Mouse (Mus musculus) limb, embryonic 11.5 days (tissue): ENCODE results near the gene Kcnj5. TPM values are rescaled to one million over a fixed set of nuclear protein-coding genes. Genes with fewer than 3 reads are reported as not detected.

ENCODE experiments used
- ATAC-seq: fragments of 200-750 bp; cut with Nextera tagmentation; 2 replicates; pipeline ENCODE4 v1.8.0; 2017; ENCODE audit warnings: low read depth; ENCODE audit not compliant: insufficient number of reproducible peaks, low FRiP score, low TSS enrichment
- DNase-seq: peaks from one replicate; pipeline ENCODE4 v3.0.0-alpha.2; 2015; ENCODE audit warnings: low spot score
- H3K27ac ChIP-seq: fragments of 300-500 bp; sonication (generic); replicated peaks from 2 replicates; pipeline ENCODE4 v1.5.1; 2014; ENCODE audit warnings: low read depth, mild to moderate bottlenecking, low read length
- H3K27me3 ChIP-seq: fragments of 300-500 bp; sonication (generic); 2 replicates; pipeline ENCODE4 v1.6.1; 2014; ENCODE audit warnings: mild to moderate bottlenecking, low read length, mixed read lengths; ENCODE audit not compliant: control insufficient read depth, insufficient read depth
- H3K36me3 ChIP-seq: fragments of 300-500 bp; sonication (generic); 2 replicates; pipeline ENCODE4 v1.6.1; 2014; ENCODE audit warnings: mild to moderate bottlenecking, low read length, moderate library complexity, mixed read lengths; ENCODE audit not compliant: control insufficient read depth, insufficient read depth
- H3K4me1 ChIP-seq: fragments of 300-500 bp; sonication (generic); 2 replicates; pipeline ENCODE4 v1.6.1; 2014; ENCODE audit warnings: low read length, mixed read lengths; ENCODE audit not compliant: control insufficient read depth, insufficient read depth
- H3K4me2 ChIP-seq: fragments of 300-500 bp; sonication (generic); 2 replicates; pipeline ENCODE4 v1.6.1; 2014; ENCODE audit warnings: low read depth, mild to moderate bottlenecking, moderate library complexity; ENCODE audit not compliant: severe bottlenecking
- H3K4me3 ChIP-seq: fragments of 300-500 bp; sonication (generic); 2 replicates; pipeline ENCODE4 v1.5.1; 2014; ENCODE audit warnings: low read depth, low read length
- H3K9ac ChIP-seq: fragments of 300-500 bp; sonication (generic); 2 replicates; pipeline ENCODE4 v1.6.1; 2014; ENCODE audit warnings: mild to moderate bottlenecking, low read length
- H3K9me3 ChIP-seq: fragments of 300-500 bp; sonication (generic); 2 replicates; pipeline ENCODE4 v1.6.1; 2016; ENCODE audit warnings: low read length; ENCODE audit not compliant: control insufficient read depth
- WGBS: fragments of 180-500 bp; shearing (Covaris S2); extraction: QIAGEN DNeasy Blood & Tissue Kit; methylation state at CpG from one replicate; pipeline ENCODE4 v1.1.7; 2014; 5-methylcytosine and 5-hydroxymethylcytosine counted together
- polyA plus RNA-seq: library from polyadenylated mRNA; unstranded; fragments of >200 nt; fragmentation: Nextera tagmentation; extraction: Ambion mirVana; gene quantifications from 2 replicates; pipeline ENCODE4 v1.2.1, GENCODE M21; 2014

Kcnj5 gene
- polyA plus RNA-seq, 1 experiment from 2014 or later = 0.35 TPM

- ATAC-seq = no peak
- Histone ChIP-seq H3K9me3 (no peaks in the 10 kb centered on the region), H3K4me1 (no peaks in the 10 kb centered on the region), H3K36me3 (no peaks in the 10 kb centered on the region), H3K27ac (no peak within 1 kb of the TSS), H3K9ac (no peak within 1 kb of the TSS), H3K27me3 (no peaks in the 10 kb centered on the region), H3K4me3 (no peak within 1 kb of the TSS), H3K4me2 (no peak within 1 kb of the TSS)
- DNase-seq = no peak
- 87% methylated on average over 6 of the region's 6 CpGs for WGBS
Observed at GRCm38 (mm10) chr9:32372202-32372601, 28.1 kb upstream of the Kcnj5 start, which contains the start of gene Kcnj1. TSS of gene Kcnj1 (plus strand) at chr9:32372493.

- no peaks in the 10 kb centered on the region for H3K36me3 ChIP-seq
- 60% methylated on average over 6 of the region's 6 CpGs for WGBS
- no peak overlapping the region for H3K27ac ChIP-seq
Observed at GRCm38 (mm10) chr9:32369388-32369787, 25.2 kb upstream of the Kcnj5 start.

GRCm38 (mm10) chr9:32368812-32369211 is 24.7 kb upstream of the Kcnj5 start:
- DNase-seq (no peak), ATAC-seq (no peak)
- 49% methylated on average over 2 of the region's 2 CpGs for WGBS
- H3K4me2 ChIP-seq = no peak overlapping the region
- H3K36me3 ChIP-seq = no peaks in the 10 kb centered on the region
- no peak overlapping the region for H3K27ac ChIP-seq
- H3K4me3 ChIP-seq = no peak overlapping the region
- no peak overlapping the region for H3K9ac ChIP-seq
- no peaks in the 10 kb centered on the region for H3K4me1 ChIP-seq
- H3K27me3 ChIP-seq = no peaks in the 10 kb centered on the region
- no peaks in the 10 kb centered on the region for H3K9me3 ChIP-seq

More at GRCm38 (mm10) chr9:32369388-32369787, 25.2 kb upstream of the Kcnj5 start:
- DNase-seq (no peak), ATAC-seq (no peak)
- no peak overlapping the region for H3K4me3 ChIP-seq
- H3K4me1 ChIP-seq = no peaks in the 10 kb centered on the region
- H3K27me3 ChIP-seq = no peaks in the 10 kb centered on the region
- H3K9me3 ChIP-seq = no peaks in the 10 kb centered on the region
- no peak overlapping the region for H3K9ac ChIP-seq
- no peak overlapping the region for H3K4me2 ChIP-seq

- H3K9me3 ChIP-seq = no peaks in the 10 kb centered on the region
- WGBS = 73% methylated on average over 1 of the region's 1 CpGs
Observed at GRCm38 (mm10) chr9:32360770-32361169, 16.6 kb upstream of the Kcnj5 start.

GRCm38 (mm10) chr9:32350332-32350731 is 6.2 kb upstream of the Kcnj5 start:
- no peak for ATAC-seq
- peaks cover 3% of the 10 kb centered on the region for H3K27me3 ChIP-seq
- no peak overlapping the region for H3K27ac ChIP-seq
- no peaks in the 10 kb centered on the region for H3K36me3 ChIP-seq
- H3K4me1 ChIP-seq = peaks cover 6% of the 10 kb centered on the region
- DNase-seq = peak; percentile 80
- H3K4me3 ChIP-seq = no peak overlapping the region
- no peak overlapping the region for H3K4me2 ChIP-seq
- WGBS = 3% methylated on average over 6 of the region's 6 CpGs
- no peak overlapping the region for H3K9ac ChIP-seq
- H3K9me3 ChIP-seq = no peaks in the 10 kb centered on the region

More at GRCm38 (mm10) chr9:32360770-32361169, 16.6 kb upstream of the Kcnj5 start:
- Histone ChIP-seq H3K4me2 (no peak overlapping the region), H3K4me3 (no peak overlapping the region), H3K36me3 (no peaks in the 10 kb centered on the region), H3K9ac (no peak overlapping the region), H3K27me3 (no peaks in the 10 kb centered on the region), H3K4me1 (no peaks in the 10 kb centered on the region), H3K27ac (no peak overlapping the region)
- DNase-seq (no peak), ATAC-seq (no peak)

GRCm38 (mm10) chr9:32349344-32349743 is 5.2 kb upstream of the Kcnj5 start:
- DNase-seq = no peak
- no peaks in the 10 kb centered on the region for H3K36me3 ChIP-seq
- no peak overlapping the region for H3K4me2 ChIP-seq
- peaks cover 12% of the 10 kb centered on the region for H3K27me3 ChIP-seq
- WGBS = 93% methylated on average over 10 of the region's 10 CpGs
- H3K9ac ChIP-seq = no peak overlapping the region
- H3K27ac ChIP-seq = no peak overlapping the region
- H3K9me3 ChIP-seq = no peaks in the 10 kb centered on the region
- H3K4me1 ChIP-seq = peaks cover 6% of the 10 kb centered on the region
- ATAC-seq = no peak
- H3K4me3 ChIP-seq = no peak overlapping the region

- Histone ChIP-seq H3K4me3 (no peak overlapping the region), H3K36me3 (no peaks in the 10 kb centered on the region), H3K9ac (no peak overlapping the region), H3K9me3 (no peaks in the 10 kb centered on the region), H3K4me1 (peaks cover 11% of the 10 kb centered on the region), H3K4me2 (no peak overlapping the region), H3K27ac (no peak overlapping the region), H3K27me3 (peaks cover 23% of the 10 kb centered on the region)
- 40% methylated on average over 8 of the region's 8 CpGs for WGBS
- DNase-seq (no peak), ATAC-seq (no peak)
Observed at GRCm38 (mm10) chr9:32348096-32348495, 3.9 kb upstream of the Kcnj5 start.

GRCm38 (mm10) chr9:32344489-32344888 is 339 bp upstream of the Kcnj5 start:
- no peak for ATAC-seq
- Histone ChIP-seq H3K9ac (no peak overlapping the region), H3K9me3 (no peaks in the 10 kb centered on the region), H3K27me3 (peaks cover 36% of the 10 kb centered on the region), H3K4me2 (peak overlapping the region; percentile 39), H3K4me3 (peak overlapping the region; percentile 22; the same call in 1 of the 2 replicates), H3K36me3 (no peaks in the 10 kb centered on the region), H3K4me1 (peaks cover 11% of the 10 kb centered on the region), H3K27ac (no peak overlapping the region)
- WGBS = 2% methylated on average over 20 of the region's 21 CpGs
- peak; percentile 42 for DNase-seq

GRCm38 (mm10) chr9:32342929-32343328 is 1.2 kb downstream of the Kcnj5 start:
- Histone ChIP-seq H3K27me3 (peaks cover 36% of the 10 kb centered on the region), H3K27ac (no peak overlapping the region), H3K4me2 (no peak overlapping the region), H3K9ac (no peak overlapping the region), H3K9me3 (no peaks in the 10 kb centered on the region), H3K4me3 (no peak overlapping the region), H3K4me1 (peaks cover 7% of the 10 kb centered on the region; the same call in 1 of the 2 replicates), H3K36me3 (no peaks in the 10 kb centered on the region)
- no peak for ATAC-seq
- no peak for DNase-seq
- 14% methylated on average over 8 of the region's 8 CpGs for WGBS
